Mouse (Mus musculus): ENCODE results near the gene Ica1. TPM values are rescaled to one million over a fixed set of nuclear protein-coding genes. Genes with fewer than 3 reads are reported as not detected.

The Ica1 gene
- total RNA-seq, 2 experiments from 2014 or later, result 67.4 to 78.2 TPM

GRCm38 (mm10) chr6:8694636-8695514 is 83.4 kb downstream of the Ica1 start:
- intact Hi-C loops (cut with DNase I), result no loop called here

GRCm38 (mm10) chr6:8693926-8694635 is 84.2 kb downstream of the Ica1 start:
- intact Hi-C loops (cut with DNase I), result no loop called here
- DNase-seq (ENCODE audit: low spot score in 2 of 2), result no peak

More at GRCm38 (mm10) chr6:8694636-8695514, 83.4 kb downstream of the Ica1 start:
- peak in 1 of 2 experiments; percentile 23 for DNase-seq (ENCODE audit: low spot score in 2 of 2)

GRCm38 (mm10) chr6:8693141-8693881 is 85.0 kb downstream of the Ica1 start:
- intact Hi-C loops (cut with DNase I), result no loop called here
- peak; percentile 24 to 25 for DNase-seq (ENCODE audit: low spot score in 2 of 2)

GRCm38 (mm10) chr6:8691199-8691975 is 86.9 kb downstream of the Ica1 start:
- DNase-seq (ENCODE audit: low spot score in 2 of 2), result no peak
- intact Hi-C loops (cut with DNase I), result no loop called here

GRCm38 (mm10) chr6:8690441-8690840 is 87.8 kb downstream of the Ica1 start:
- no peak for DNase-seq (ENCODE audit: low spot score in 2 of 2)
- intact Hi-C loops (cut with DNase I), result no loop called here

GRCm38 (mm10) chr6:8686678-8687580 is 91.4 kb downstream of the Ica1 start:
- intact Hi-C loops (cut with DNase I), result no loop called here
- peak; percentile 21 to 28 for DNase-seq (ENCODE audit: low spot score in 2 of 2)

- intact Hi-C loops (cut with DNase I), result no loop called here
Measured at GRCm38 (mm10) chr6:8683379-8683778, 94.9 kb downstream of the Ica1 start.

GRCm38 (mm10) chr6:8680931-8681330 is 97.4 kb downstream of the Ica1 start:
- intact Hi-C loops (cut with DNase I), result no loop called here
- no peak for DNase-seq (ENCODE audit: low spot score in 2 of 2)

More at GRCm38 (mm10) chr6:8683379-8683778, 94.9 kb downstream of the Ica1 start:
- peak; percentile 52 to 60 for DNase-seq (ENCODE audit: low spot score in 2 of 2)

- intact Hi-C loops (cut with DNase I), result no loop called here
- no peak for DNase-seq (ENCODE audit: low spot score in 2 of 2)
Measured at GRCm38 (mm10) chr6:8673013-8673412, 105.3 kb downstream of the Ica1 start.

GRCm38 (mm10) chr6:8669343-8669742 is 108.9 kb downstream of the Ica1 start:
- DNase-seq (ENCODE audit: low spot score in 2 of 2), result no peak
- intact Hi-C loops (cut with DNase I), result no loop called here

- intact Hi-C loops (cut with DNase I), result no loop called here
- DNase-seq (ENCODE audit: low spot score in 2 of 2), result no peak
Measured at GRCm38 (mm10) chr6:8668013-8668811, 110.1 kb downstream of the Ica1 start.

GRCm38 (mm10) chr6:8665786-8666185 is 112.5 kb downstream of the Ica1 start:
- intact Hi-C loops (cut with DNase I), result no loop called here
- no peak for DNase-seq (ENCODE audit: low spot score in 2 of 2)

- DNase-seq (ENCODE audit: low spot score in 2 of 2), result no peak
- intact Hi-C loops (cut with DNase I), result no loop called here
Measured at GRCm38 (mm10) chr6:8664956-8665355, 113.3 kb downstream of the Ica1 start.

- no peak for DNase-seq (ENCODE audit: low spot score in 2 of 2)
Measured at GRCm38 (mm10) chr6:8663092-8663740, 115.1 kb downstream of the Ica1 start.

GRCm38 (mm10) chr6:8661404-8661803 is 116.9 kb downstream of the Ica1 start:
- intact Hi-C loops (cut with DNase I), result no loop called here
- no peak for DNase-seq (ENCODE audit: low spot score in 2 of 2)

More at GRCm38 (mm10) chr6:8663092-8663740, 115.1 kb downstream of the Ica1 start:
- intact Hi-C loops (cut with DNase I), result no loop called here

- intact Hi-C loops (cut with DNase I), result no loop called here
Measured at GRCm38 (mm10) chr6:8660076-8660475, 118.2 kb downstream of the Ica1 start.

More at GRCm38 (mm10) chr6:8660076-8660475, 118.2 kb downstream of the Ica1 start:
- DNase-seq (ENCODE audit: low spot score in 2 of 2), result no peak

All from left cerebral cortex, postnatal 36 days (tissue).